Mouse (Mus musculus) embryonic fibroblast, embryonic 13.5 days (primary cell): ENCODE data around the gene Tcf20. TPM values are rescaled to one million over a fixed set of nuclear protein-coding genes. Genes with fewer than 3 reads are reported as not detected.

Experiments used
- H3K27ac ChIP-seq: 2 replicates; pipeline ENCODE4 v1.5.1; 2012; ENCODE audit warnings: low read length, control low read depth, inconsistent platforms; ENCODE audit not compliant: insufficient read depth
- H3K4me1 ChIP-seq: 2 replicates; pipeline ENCODE4 v1.6.1; 2011; ENCODE audit warnings: low read length; ENCODE audit not compliant: control insufficient read depth, insufficient read depth
- H3K4me3 ChIP-seq: 2 replicates; pipeline ENCODE4 v1.5.1; 2011; ENCODE audit warnings: mild to moderate bottlenecking, control low read depth, low read length; ENCODE audit not compliant: insufficient read depth
- CTCF ChIP-seq: IDR thresholded peaks from 2 replicates; pipeline ENCODE4 v1.5.1; 2011; ENCODE audit warnings: mild to moderate bottlenecking, control low read depth, low read length, moderate library complexity, borderline replicate concordance; ENCODE audit not compliant: insufficient read depth
- POLR2A ChIP-seq: IDR thresholded peaks from 2 replicates; pipeline ENCODE4 v1.6.1; 2011; ENCODE audit warnings: low read depth, mild to moderate bottlenecking, control low read depth, low read length, moderate library complexity
- polyA plus RNA-seq: library from polyadenylated mRNA; stranded (reverse); fragments of >200 nt; gene quantifications from 2 replicates; pipeline ENCODE4 v1.2.4, GENCODE M21; 2011; ENCODE audit warnings: low read depth; ENCODE audit not compliant: missing spikeins, insufficient read length

Gene Tcf20
- polyA plus RNA-seq, 1 experiment = 56.9 TPM

- H3K4me1 ChIP-seq = no peaks in the 10 kb centered on the region
- H3K4me3 ChIP-seq = no peak overlapping the region
- H3K27ac ChIP-seq = no peak overlapping the region
- TF ChIP-seq CTCF = no peak
- no peak for TF ChIP-seq POLR2A
Measured at GRCm38 (mm10) chr15:82995239-82995638, 7.6 kb upstream of the Tcf20 start.

- TF ChIP-seq CTCF (no peak), POLR2A (no peak)
- peaks cover 4% of the 10 kb centered on the region; the same call in 1 of the 2 replicates for H3K4me1 ChIP-seq
- no peak overlapping the region for H3K27ac ChIP-seq
- H3K4me3 ChIP-seq = no peak overlapping the region
Measured at GRCm38 (mm10) chr15:82992911-82993310, 5.2 kb upstream of the Tcf20 start.

- H3K4me3 ChIP-seq = no peak overlapping the region
- H3K4me1 ChIP-seq = peaks cover 4% of the 10 kb centered on the region; the same call in 1 of the 2 replicates
- no peak overlapping the region for H3K27ac ChIP-seq
- no peak for TF ChIP-seq POLR2A
- no peak for TF ChIP-seq CTCF
Measured at GRCm38 (mm10) chr15:82992079-82992783, 4.6 kb upstream of the Tcf20 start.

GRCm38 (mm10) chr15:82989190-82989704, 1.6 kb upstream of the Tcf20 start:
- TF ChIP-seq POLR2A = no peak
- TF ChIP-seq CTCF = no peak
- Histone ChIP-seq H3K4me3 (no peak overlapping the region), H3K27ac (no peak overlapping the region), H3K4me1 (peaks cover 4% of the 10 kb centered on the region; the same call in 1 of the 2 replicates)

- TF ChIP-seq POLR2A (no peak), CTCF (no peak)
Measured at GRCm38 (mm10) chr15:82987014-82987731, 499 bp downstream of the Tcf20 start.

GRCm38 (mm10) chr15:82984574-82984973, 3.1 kb downstream of the Tcf20 start:
- TF ChIP-seq CTCF = no peak
- no peak for TF ChIP-seq POLR2A
- Histone ChIP-seq H3K4me1 (peaks cover 18% of the 10 kb centered on the region), H3K4me3 (no peak overlapping the region), H3K27ac (no peak overlapping the region)

More at GRCm38 (mm10) chr15:82987014-82987731, 499 bp downstream of the Tcf20 start:
- H3K27ac ChIP-seq = no peak overlapping the region
- peaks cover 15% of the 10 kb centered on the region for H3K4me1 ChIP-seq
- peak overlapping the region; percentile 31 for H3K4me3 ChIP-seq

- no peak overlapping the region for H3K27ac ChIP-seq
- H3K4me3 ChIP-seq = no peak overlapping the region
- TF ChIP-seq POLR2A (no peak), CTCF (no peak)
- peaks cover 18% of the 10 kb centered on the region for H3K4me1 ChIP-seq
Measured at GRCm38 (mm10) chr15:82984097-82984496, 3.6 kb downstream of the Tcf20 start.

- TF ChIP-seq POLR2A (no peak), CTCF (no peak)
- Histone ChIP-seq H3K4me3 (no peak overlapping the region), H3K4me1 (peaks cover 17% of the 10 kb centered on the region), H3K27ac (no peak overlapping the region; the same call in 1 of the 2 replicates)
Measured at GRCm38 (mm10) chr15:82983416-82984026, 4.2 kb downstream of the Tcf20 start.

- H3K27ac ChIP-seq = no peak overlapping the region; the same call in 1 of the 2 replicates
- peaks cover 14% of the 10 kb centered on the region for H3K4me1 ChIP-seq
- TF ChIP-seq CTCF (no peak), POLR2A (no peak)
- no peak overlapping the region for H3K4me3 ChIP-seq
Measured at GRCm38 (mm10) chr15:82982724-82983415, 4.8 kb downstream of the Tcf20 start.
